Mouse (Mus musculus): ENCODE measurements around the gene Ndufa3. TPM values are rescaled to one million over a fixed set of nuclear protein-coding genes. Genes with fewer than 3 reads are reported as not detected.

Gene Ndufa3
- polyA plus RNA-seq (2014; fragmentation: Illumina TruSeq; extraction: RNeasy Lipid Tissue Mini Kit (QIAGEN cat#74804); ENCODE audit: low read depth, low replicate concordance) = 18.2 TPM

GRCm38 (mm10) chr7:3617242-3617995 lies at the start of gene Ndufa3:
Gene Ndufa3 (plus strand): TSS chr7:3617373.

DNA sequence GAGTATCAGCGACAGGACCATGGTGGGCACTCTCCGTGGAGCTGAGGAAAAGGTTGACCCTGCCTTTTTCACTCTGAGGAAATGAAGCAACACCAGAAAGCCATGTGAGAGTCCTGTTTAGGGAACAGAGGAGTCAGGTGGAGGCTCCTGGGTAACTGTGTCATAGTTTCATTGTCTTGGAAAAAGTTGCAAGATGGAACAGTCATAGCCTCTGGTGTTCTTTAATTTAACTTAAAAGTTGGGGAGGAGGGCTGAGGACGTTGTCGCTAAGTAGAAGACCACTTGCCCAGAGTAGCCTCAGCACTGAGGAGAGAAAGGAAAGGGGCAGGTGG lies 1.1 kb upstream of the Ndufa3 start, which contains the start of gene Oscar:
Oscar (minus strand) TSS at position 101 of the 332 bp plus-strand sequence.

GRCm38 (mm10) chr7:3629543-3630477 lies 12.6 kb downstream of the Ndufa3 start, which contains the start of the genes Tfpt and Prpf31:
Gene Tfpt (minus strand): TSS chr7:3629929.
Gene Prpf31 (plus strand): TSS chr7:3629985.

DNA sequence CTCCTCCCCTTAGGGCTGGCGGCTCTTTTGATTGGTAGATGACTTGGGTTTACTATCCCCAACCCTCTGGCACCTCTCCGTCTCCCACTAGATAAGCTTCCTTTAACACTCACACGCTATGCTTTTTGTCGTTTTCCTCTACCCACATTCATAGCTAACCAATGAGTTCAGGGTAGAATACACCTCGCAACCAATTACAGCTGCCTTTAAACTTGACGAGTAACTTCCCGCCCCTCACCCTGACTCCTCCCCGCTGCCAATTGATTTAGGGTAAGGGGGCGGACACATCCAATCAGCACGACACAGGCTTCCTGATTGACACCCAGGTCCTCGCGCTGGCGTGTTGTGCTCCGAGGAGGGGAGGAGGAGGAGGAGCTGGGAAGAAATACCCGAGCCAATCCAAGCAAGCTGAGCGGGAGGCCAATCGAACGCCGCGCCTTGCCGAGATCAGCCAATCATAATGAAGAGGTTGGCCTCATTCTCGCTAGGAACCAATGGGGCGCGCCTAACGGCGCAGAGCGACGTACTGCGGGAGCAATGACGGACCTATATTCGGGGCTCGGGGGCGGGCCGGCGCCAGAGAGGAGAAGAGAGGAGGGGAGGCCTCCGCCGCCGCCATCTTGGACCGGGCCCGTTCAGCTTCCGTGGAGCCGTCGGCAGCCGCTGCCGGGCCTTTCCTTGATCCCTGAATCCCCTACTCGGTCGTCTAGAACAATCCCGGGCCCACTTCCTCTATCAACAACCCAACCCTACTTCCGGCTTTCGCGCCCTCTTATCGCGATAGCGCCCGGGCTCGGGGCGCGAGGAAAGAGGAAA lies 27.7 kb downstream of the Ndufa3 start, which contains the start of gene Cnot3:
Cnot3 (plus strand) TSS at position 597 of the 816 bp plus-strand sequence.

GRCm38 (mm10) chr7:3665215-3666114 lies 48.3 kb downstream of the Ndufa3 start, which contains the start of gene Leng1:
Gene Leng1 (minus strand): TSS chr7:3665840.

Other genes with a start within 250 kb of the Ndufa3 start
- gene Cacng8, start 226.7 kb upstream of the Ndufa3 start, polyA plus RNA-seq (2014; fragmentation: Illumina TruSeq; extraction: RNeasy Lipid Tissue Mini Kit (QIAGEN cat#74804); ENCODE audit: low read depth, low replicate concordance) = 1.6 TPM
- 0.17 TPM for gene Cacng6, start 193.2 kb upstream of the Ndufa3 start, polyA plus RNA-seq (2014; fragmentation: Illumina TruSeq; extraction: RNeasy Lipid Tissue Mini Kit (QIAGEN cat#74804); ENCODE audit: low read depth, low replicate concordance)
- gene Tarm1, start 114.7 kb upstream of the Ndufa3 start, polyA plus RNA-seq (2014; fragmentation: Illumina TruSeq; extraction: RNeasy Lipid Tissue Mini Kit (QIAGEN cat#74804); ENCODE audit: low read depth, low replicate concordance) = 0.14 TPM
- gene Oscar, start 1.2 kb upstream of the Ndufa3 start, polyA plus RNA-seq (2014; fragmentation: Illumina TruSeq; extraction: RNeasy Lipid Tissue Mini Kit (QIAGEN cat#74804); ENCODE audit: low read depth, low replicate concordance) = 1.3 TPM
- gene Tfpt, start 12.6 kb downstream of the Ndufa3 start, polyA plus RNA-seq (2014; fragmentation: Illumina TruSeq; extraction: RNeasy Lipid Tissue Mini Kit (QIAGEN cat#74804); ENCODE audit: low read depth, low replicate concordance) = 3.1 TPM
- 13.3 TPM for gene Prpf31, start 12.6 kb downstream of the Ndufa3 start, polyA plus RNA-seq (2014; fragmentation: Illumina TruSeq; extraction: RNeasy Lipid Tissue Mini Kit (QIAGEN cat#74804); ENCODE audit: low read depth, low replicate concordance)
- gene Cnot3, start 27.9 kb downstream of the Ndufa3 start, polyA plus RNA-seq (2014; fragmentation: Illumina TruSeq; extraction: RNeasy Lipid Tissue Mini Kit (QIAGEN cat#74804); ENCODE audit: low read depth, low replicate concordance) = 10.5 TPM
- gene Leng1, start 48.5 kb downstream of the Ndufa3 start, polyA plus RNA-seq (2014; fragmentation: Illumina TruSeq; extraction: RNeasy Lipid Tissue Mini Kit (QIAGEN cat#74804); ENCODE audit: low read depth, low replicate concordance) = 3.2 TPM
- 2.5 TPM for gene Tmc4, start 60.2 kb downstream of the Ndufa3 start, polyA plus RNA-seq (2014; fragmentation: Illumina TruSeq; extraction: RNeasy Lipid Tissue Mini Kit (QIAGEN cat#74804); ENCODE audit: low read depth, low replicate concordance)
- gene Tsen34, start 75.5 kb downstream of the Ndufa3 start, polyA plus RNA-seq (2014; fragmentation: Illumina TruSeq; extraction: RNeasy Lipid Tissue Mini Kit (QIAGEN cat#74804); ENCODE audit: low read depth, low replicate concordance) = 1.2 TPM
- 10.7 TPM for gene Mboat7, start 76.2 kb downstream of the Ndufa3 start, polyA plus RNA-seq (2014; fragmentation: Illumina TruSeq; extraction: RNeasy Lipid Tissue Mini Kit (QIAGEN cat#74804); ENCODE audit: low read depth, low replicate concordance)
- gene Rps9, start 86.6 kb downstream of the Ndufa3 start, polyA plus RNA-seq (2014; fragmentation: Illumina TruSeq; extraction: RNeasy Lipid Tissue Mini Kit (QIAGEN cat#74804); ENCODE audit: low read depth, low replicate concordance) = 3.7 TPM
- gene Pirb, start 103.0 kb downstream of the Ndufa3 start, polyA plus RNA-seq (2014; fragmentation: Illumina TruSeq; extraction: RNeasy Lipid Tissue Mini Kit (QIAGEN cat#74804); ENCODE audit: low read depth, low replicate concordance) = 0.22 TPM
- gene Gm15448, start 208.3 kb downstream of the Ndufa3 start, polyA plus RNA-seq (2014; fragmentation: Illumina TruSeq; extraction: RNeasy Lipid Tissue Mini Kit (QIAGEN cat#74804); ENCODE audit: low read depth, low replicate concordance) = not detected
- 0.43 TPM for gene Pira2, start 227.7 kb downstream of the Ndufa3 start, polyA plus RNA-seq (2014; fragmentation: Illumina TruSeq; extraction: RNeasy Lipid Tissue Mini Kit (QIAGEN cat#74804); ENCODE audit: low read depth, low replicate concordance)

Measured in testis, adult 10 weeks (tissue).